Mouse (Mus musculus) cerebellum, adult 2 months (tissue): Measurements from ENCODE around the gene Dctn5. TPM values are rescaled to one million over a fixed set of nuclear protein-coding genes. Genes with fewer than 3 reads are reported as not detected.

Source experiments
- DNase-seq, 2 experiments: peaks; one replicate each; pipeline ENCODE4 v3.0.0; 2021
- H3K27ac ChIP-seq: fragments of 200-500 bp; 2 replicates; pipeline ENCODE4 v1.5.1; 2012; ENCODE audit warnings: low read length, control low read depth, inconsistent platforms; ENCODE audit not compliant: insufficient read depth
- H3K27me3 ChIP-seq: fragments of 200-500 bp; 2 replicates; pipeline ENCODE4 v1.6.1; 2012; ENCODE audit warnings: inconsistent platforms, mild to moderate bottlenecking, low read length, moderate library complexity; ENCODE audit not compliant: control insufficient read depth, insufficient read depth
- H3K4me1 ChIP-seq: fragments of 200-500 bp; 2 replicates; pipeline ENCODE4 v1.6.1; 2011; ENCODE audit warnings: low read length; ENCODE audit not compliant: control insufficient read depth, insufficient read depth
- H3K4me3 ChIP-seq: fragments of 200-500 bp; replicated peaks from 2 replicates; pipeline ENCODE3; 2011; ENCODE audit warnings: mild to moderate bottlenecking, low read depth, low read length, control low read depth; ENCODE audit not compliant: insufficient read depth
- CTCF ChIP-seq: fragments of 200-500 bp; IDR thresholded peaks from 2 replicates; pipeline ENCODE4 v1.5.1; 2011; ENCODE audit warnings: low read depth, mild to moderate bottlenecking, control low read depth, low read length, moderate library complexity, borderline replicate concordance; ENCODE audit not compliant: insufficient read depth
- POLR2A ChIP-seq: fragments of 200-500 bp; IDR thresholded peaks from 2 replicates; pipeline ENCODE4 v1.6.1; 2011; ENCODE audit warnings: low read length, control low read depth, borderline replicate concordance; ENCODE audit not compliant: insufficient read depth
- WGBS: fragments of 180-500 bp; shearing (Covaris S2); methylation state at CpG from one replicate; pipeline ENCODE4 v1.1.7; 2018; 5-methylcytosine and 5-hydroxymethylcytosine counted together
- polyA plus RNA-seq: library from polyadenylated mRNA; depleted of rRNA; stranded (reverse); fragments of >200 nt; gene quantifications from 2 replicates; pipeline ENCODE4 v1.2.3, GENCODE M21; 2012

Gene Dctn5
- polyA plus RNA-seq, 1 experiment: 115 TPM

GRCm38 (mm10) chr7:122138190-122138589, 5.3 kb downstream of the Dctn5 start:
- H3K4me3 ChIP-seq: no peak overlapping the region
- H3K4me1 ChIP-seq: no peaks in the 10 kb centered on the region; the same call in 1 of the 2 replicates
- TF ChIP-seq CTCF: no peak
- TF ChIP-seq POLR2A: no peak
- WGBS: 97% methylated on average over 5 of the region's 5 CpGs
- DNase-seq: no peak
- no peaks in the 10 kb centered on the region for H3K27me3 ChIP-seq
- H3K27ac ChIP-seq: no peak overlapping the region

GRCm38 (mm10) chr7:122140991-122141390, 8.2 kb downstream of the Dctn5 start:
- no peak overlapping the region for H3K27ac ChIP-seq
- TF ChIP-seq CTCF (no peak), POLR2A (no peak)
- no peaks in the 10 kb centered on the region for H3K4me1 ChIP-seq
- no peak overlapping the region for H3K4me3 ChIP-seq
- DNase-seq: no peak
- H3K27me3 ChIP-seq: no peaks in the 10 kb centered on the region

GRCm38 (mm10) chr7:122152473-122152872, 19.6 kb downstream of the Dctn5 start:
- 87% methylated on average over 4 of the region's 4 CpGs for WGBS
- Histone ChIP-seq H3K4me3 (no peak overlapping the region), H3K4me1 (no peaks in the 10 kb centered on the region; the same call in 1 of the 2 replicates), H3K27me3 (no peaks in the 10 kb centered on the region), H3K27ac (no peak overlapping the region)
- DNase-seq: no peak
- TF ChIP-seq CTCF (no peak), POLR2A (no peak)

- H3K27ac ChIP-seq: no peak overlapping the region
- TF ChIP-seq POLR2A: no peak
- TF ChIP-seq CTCF: no peak
- H3K4me1 ChIP-seq: no peaks in the 10 kb centered on the region; the same call in 1 of the 2 replicates
- H3K27me3 ChIP-seq: no peaks in the 10 kb centered on the region
- DNase-seq: no peak
- 2% methylated on average over 13 of the region's 13 CpGs for WGBS
- peak overlapping the region; percentile 97 for H3K4me3 ChIP-seq
Observed at GRCm38 (mm10) chr7:122158488-122158887, 25.6 kb downstream of the Dctn5 start.

- H3K27me3 ChIP-seq: no peaks in the 10 kb centered on the region
- peak within 1 kb of the TSS; percentile 97 for H3K4me3 ChIP-seq
- no peak within 1 kb of the TSS for H3K27ac ChIP-seq
- H3K4me1 ChIP-seq: no peaks in the 10 kb centered on the region; the same call in 1 of the 2 replicates
- under 1% methylated on average over 63 of the region's 63 CpGs for WGBS
- DNase-seq: peak; percentile 72 to 76
- TF ChIP-seq CTCF (no peak), POLR2A (no peak)
Observed at GRCm38 (mm10) chr7:122158915-122159902, 26.4 kb downstream of the Dctn5 start, which contains the start of gene Plk1. Gene Plk1, plus strand, starts transcription at chr7:122159439.

GRCm38 (mm10) chr7:122160037-122160436, 27.2 kb downstream of the Dctn5 start:
- Histone ChIP-seq H3K4me3 (no peak overlapping the region), H3K27me3 (no peaks in the 10 kb centered on the region), H3K4me1 (no peaks in the 10 kb centered on the region; the same call in 1 of the 2 replicates), H3K27ac (no peak overlapping the region)
- WGBS: 2% methylated on average over 12 of the region's 12 CpGs
- TF ChIP-seq CTCF (no peak), POLR2A (no peak)
- no peak for DNase-seq

GRCm38 (mm10) chr7:122163766-122164165, 30.9 kb downstream of the Dctn5 start:
- no peak overlapping the region for H3K4me3 ChIP-seq
- no peak for DNase-seq
- TF ChIP-seq CTCF (no peak), POLR2A (no peak)
- 91% methylated on average over 8 of the region's 8 CpGs for WGBS
- no peaks in the 10 kb centered on the region; the same call in 1 of the 2 replicates for H3K4me1 ChIP-seq
- H3K27me3 ChIP-seq: no peaks in the 10 kb centered on the region
- H3K27ac ChIP-seq: no peak overlapping the region

DNA sequence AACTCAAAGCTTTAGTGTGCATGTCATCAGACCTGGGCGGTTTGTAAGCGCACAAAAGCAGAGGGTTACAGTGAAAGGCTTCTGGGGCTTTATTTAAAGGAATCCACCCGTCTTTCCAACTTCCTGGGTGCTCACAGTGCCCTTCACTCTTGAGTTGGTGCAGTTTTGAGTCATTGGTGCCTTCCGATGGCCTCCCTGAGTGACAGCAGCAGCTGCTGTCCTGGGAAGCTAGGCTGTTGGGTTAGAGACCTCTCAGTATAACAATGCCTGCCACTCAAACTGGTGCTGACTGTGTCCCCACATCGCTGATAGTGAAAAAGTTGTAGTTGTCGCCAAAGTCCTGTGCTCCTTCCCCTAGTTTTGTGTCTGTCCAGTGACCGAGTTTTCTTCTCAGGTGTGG, 34.4 kb downstream of the Dctn5 start:
- H3K4me3 ChIP-seq: no peak overlapping the region
- TF ChIP-seq CTCF (no peak), POLR2A (no peak)
- no peaks in the 10 kb centered on the region for H3K27me3 ChIP-seq
- no peaks in the 10 kb centered on the region for H3K4me1 ChIP-seq
- H3K27ac ChIP-seq: no peak overlapping the region
- DNase-seq: no peak
- WGBS: 81% methylated on average over 7 of the region's 7 CpGs
